Mouse (Mus musculus): Measurements from ENCODE around the gene Capn7.

DNA sequence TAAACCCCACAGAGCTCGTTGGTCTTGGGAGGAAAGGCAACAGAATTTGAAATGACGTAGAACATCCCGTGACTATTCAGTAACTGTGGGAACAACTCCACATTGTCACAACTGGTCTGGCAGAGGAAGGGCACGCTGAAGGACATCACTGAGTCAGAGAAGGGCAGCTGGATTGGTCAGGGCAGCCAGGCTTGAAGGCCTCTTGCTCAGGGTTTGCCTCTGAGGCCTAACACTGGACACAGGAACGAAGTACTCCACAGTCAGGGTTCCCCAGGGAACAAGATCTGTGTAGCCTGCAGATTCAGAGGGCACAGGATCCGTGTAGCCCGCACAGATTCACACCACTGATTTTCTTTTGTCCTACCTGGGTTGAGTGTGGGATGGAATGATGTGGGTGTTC is 63.8 kb downstream of the Capn7 start:
- TF ChIP-seq POLR2A (IDR thresholded peaks at IDR 0.05; ENCODE audit: insufficient read depth, low read length) (no peak), EP300 (IDR thresholded peaks at IDR 0.05; ENCODE audit: insufficient read depth, low read depth, low read length) (no peak), CTCF (IDR thresholded peaks at IDR 0.05; ENCODE audit: low read depth, low read length) (no peak)
